Mouse (Mus musculus) forebrain, embryonic 11.5 days (tissue): ENCODE data around the gene Ace. TPM values are rescaled to one million over a fixed set of nuclear protein-coding genes. Genes with fewer than 3 reads are reported as not detected.

Experiments
- ATAC-seq: fragments of 200-750 bp; cut with Nextera tagmentation; replicated peaks from 2 replicates; pipeline ENCODE4 v1.8.0; 2017; ENCODE audit warnings: moderate TSS enrichment; ENCODE audit not compliant: low FRiP score
- DNase-seq: peaks from one replicate; pipeline ENCODE4 v3.0.0-alpha.2; 2017; ENCODE audit warnings: low spot score
- H3K27ac ChIP-seq: fragments of 300-500 bp; sonication (generic); 2 replicates; pipeline ENCODE4 v1.5.1; 2014; ENCODE audit warnings: low read depth, low read length
- H3K27me3 ChIP-seq: fragments of 300-500 bp; sonication (generic); 2 replicates; pipeline ENCODE4 v1.6.1; 2014; ENCODE audit warnings: mild to moderate bottlenecking, low read length, mixed read lengths; ENCODE audit not compliant: control insufficient read depth, insufficient read depth
- H3K36me3 ChIP-seq: fragments of 300-500 bp; sonication (generic); 2 replicates; pipeline ENCODE4 v1.6.1; 2014; ENCODE audit warnings: mild to moderate bottlenecking, low read length, moderate library complexity, mixed read lengths; ENCODE audit not compliant: control insufficient read depth, insufficient read depth
- H3K4me1 ChIP-seq: fragments of 300-500 bp; sonication (generic); replicated peaks from 2 replicates; pipeline ENCODE4 v1.6.1; 2014; ENCODE audit warnings: low read length, mixed read lengths; ENCODE audit not compliant: control insufficient read depth, insufficient read depth
- H3K4me2 ChIP-seq: fragments of 300-500 bp; sonication (generic); 2 replicates; pipeline ENCODE4 v1.6.1; 2014; ENCODE audit warnings: low read depth, mild to moderate bottlenecking, low read length, moderate library complexity, mixed read lengths; ENCODE audit not compliant: severe bottlenecking
- H3K4me3 ChIP-seq: fragments of 300-500 bp; sonication (generic); 2 replicates; pipeline ENCODE4 v1.5.1; 2014; ENCODE audit warnings: low read depth, low read length
- H3K9ac ChIP-seq: fragments of 300-500 bp; sonication (generic); 2 replicates; pipeline ENCODE4 v1.6.1; 2014; ENCODE audit warnings: low read length
- H3K9me3 ChIP-seq: fragments of 300-500 bp; sonication (generic); 2 replicates; pipeline ENCODE4 v1.6.1; 2016; ENCODE audit warnings: low read length, mixed read lengths; ENCODE audit not compliant: control insufficient read depth
- WGBS: fragments of 180-500 bp; shearing (Covaris S2); extraction: QIAGEN DNeasy Blood & Tissue Kit; methylation state at CpG from one replicate; pipeline ENCODE4 v1.1.7; 2014; 5-methylcytosine and 5-hydroxymethylcytosine counted together
- polyA plus RNA-seq: library from polyadenylated mRNA; unstranded; fragments of >200 nt; fragmentation: Nextera tagmentation; extraction: Ambion mirVana; gene quantifications from 2 replicates; pipeline ENCODE4 v1.2.1, GENCODE M21; 2014

The Ace gene
- polyA plus RNA-seq, 1 experiment from 2014 or later: 0.90 TPM

DNA sequence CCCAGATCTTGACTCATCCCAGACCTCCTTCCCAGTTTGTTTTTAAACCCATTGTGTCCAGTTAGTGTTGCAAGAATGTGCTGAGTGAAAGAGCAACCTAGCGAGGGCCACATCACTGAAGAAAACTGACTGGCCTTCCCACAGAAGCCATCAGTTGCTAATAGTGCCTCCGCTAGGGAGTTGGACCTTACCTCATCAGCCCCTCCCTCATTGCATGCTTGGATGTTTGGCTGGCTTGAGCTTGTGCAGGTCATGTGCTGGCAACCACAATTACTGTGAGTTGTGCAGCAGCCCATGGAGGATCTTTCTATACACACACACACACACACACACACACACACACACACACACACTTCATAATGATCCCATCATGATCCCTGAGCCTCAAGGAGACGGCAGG lies 36.4 kb upstream of the Ace start:
- Histone ChIP-seq H3K4me1 (no peaks in the 10 kb centered on the region), H3K27me3 (no peaks in the 10 kb centered on the region), H3K27ac (no peak overlapping the region), H3K9ac (no peak overlapping the region), H3K4me3 (no peak overlapping the region), H3K4me2 (no peak overlapping the region), H3K9me3 (no peaks in the 10 kb centered on the region), H3K36me3 (no peaks in the 10 kb centered on the region)
- peak; percentile 13 for DNase-seq
- no peak for ATAC-seq
- WGBS: 89% methylated on average over 3 of the region's 3 CpGs

- Histone ChIP-seq H3K4me3 (no peak overlapping the region), H3K27ac (no peak overlapping the region), H3K4me1 (0 out of 2 replicates have a peak, but pooled peaks cover 1% of the 10 kb centered on the region), H3K9ac (no peak overlapping the region), H3K27me3 (no peaks in the 10 kb centered on the region), H3K4me2 (no peak overlapping the region), H3K36me3 (no peaks in the 10 kb centered on the region), H3K9me3 (no peaks in the 10 kb centered on the region)
- ATAC-seq (no peak), DNase-seq (no peak)
- WGBS: 92% methylated on average over 8 of the region's 8 CpGs
Measured at GRCm38 (mm10) chr11:105933746-105934145, 34.0 kb upstream of the Ace start.

GRCm38 (mm10) chr11:105934303-105934711 lies 33.4 kb upstream of the Ace start:
- Histone ChIP-seq H3K36me3 (no peaks in the 10 kb centered on the region), H3K27ac (no peak overlapping the region)
- ATAC-seq: no peak

GRCm38 (mm10) chr11:105934816-105935215 lies 32.9 kb upstream of the Ace start:
- DNase-seq: peak; percentile 46
- no peak for ATAC-seq
- WGBS: 46% methylated on average over 6 of the region's 6 CpGs

More at GRCm38 (mm10) chr11:105934303-105934711, 33.4 kb upstream of the Ace start:
- H3K9ac ChIP-seq: no peak overlapping the region
- no peak overlapping the region for H3K4me2 ChIP-seq
- no peaks in the 10 kb centered on the region for H3K9me3 ChIP-seq
- H3K27me3 ChIP-seq: no peaks in the 10 kb centered on the region
- 80% methylated on average over 5 of the region's 5 CpGs for whole genome bisulfite sequencing
- H3K4me1 ChIP-seq: 0 out of 2 replicates have a peak, but pooled peaks cover 1% of the 10 kb centered on the region
- H3K4me3 ChIP-seq: no peak overlapping the region
- DNase-seq: no peak

GRCm38 (mm10) chr11:105935496-105935895 lies 32.2 kb upstream of the Ace start:
- WGBS: 89% methylated on average over 8 of the region's 8 CpGs
- Histone ChIP-seq H3K4me1 (0 out of 2 replicates have a peak, but pooled peaks cover 1% of the 10 kb centered on the region), H3K27ac (no peak overlapping the region)

More at GRCm38 (mm10) chr11:105934816-105935215, 32.9 kb upstream of the Ace start:
- no peak overlapping the region for H3K9ac ChIP-seq
- H3K27me3 ChIP-seq: no peaks in the 10 kb centered on the region
- H3K36me3 ChIP-seq: no peaks in the 10 kb centered on the region
- no peaks in the 10 kb centered on the region for H3K9me3 ChIP-seq
- H3K4me1 ChIP-seq: 0 out of 2 replicates have a peak, but pooled peaks cover 1% of the 10 kb centered on the region
- no peak overlapping the region for H3K4me3 ChIP-seq
- H3K27ac ChIP-seq: no peak overlapping the region
- H3K4me2 ChIP-seq: no peak overlapping the region

GRCm38 (mm10) chr11:105936200-105936599 lies 31.5 kb upstream of the Ace start:
- ATAC-seq: no peak
- WGBS: 90% methylated on average over 6 of the region's 6 CpGs

More at GRCm38 (mm10) chr11:105935496-105935895, 32.2 kb upstream of the Ace start:
- DNase-seq (no peak), ATAC-seq (no peak)
- Histone ChIP-seq H3K4me3 (no peak overlapping the region), H3K9me3 (no peaks in the 10 kb centered on the region), H3K9ac (no peak overlapping the region), H3K27me3 (no peaks in the 10 kb centered on the region), H3K4me2 (no peak overlapping the region), H3K36me3 (no peaks in the 10 kb centered on the region)

DNA sequence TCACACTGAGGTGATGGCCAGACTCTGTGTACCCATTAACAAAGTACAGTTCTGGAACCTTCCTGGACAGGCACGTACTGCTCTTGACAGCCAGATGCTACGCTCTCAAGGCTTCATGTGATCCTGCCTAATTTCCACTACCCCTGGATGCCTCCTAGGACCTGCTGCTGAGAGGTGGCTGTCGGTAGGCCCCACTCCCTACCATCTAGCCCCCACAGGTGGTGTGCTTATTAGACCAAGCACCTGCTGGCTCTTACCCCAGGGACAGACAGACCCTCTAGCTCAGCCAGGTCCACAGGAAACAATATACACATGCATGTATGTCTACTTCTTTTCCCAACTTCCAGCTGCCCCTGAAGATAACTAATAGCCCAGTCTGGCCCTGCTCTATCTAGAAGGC lies 30.8 kb upstream of the Ace start:
- Histone ChIP-seq H3K9me3 (no peaks in the 10 kb centered on the region), H3K27ac (no peak overlapping the region), H3K4me1 (0 out of 2 replicates have a peak, but pooled peaks cover 1% of the 10 kb centered on the region), H3K36me3 (no peaks in the 10 kb centered on the region), H3K27me3 (no peaks in the 10 kb centered on the region), H3K4me2 (no peak overlapping the region), H3K9ac (no peak overlapping the region), H3K4me3 (no peak overlapping the region)
- ATAC-seq (no peak), DNase-seq (no peak)
- 94% methylated on average over 3 of the region's 3 CpGs for WGBS

More at GRCm38 (mm10) chr11:105936200-105936599, 31.5 kb upstream of the Ace start:
- Histone ChIP-seq H3K27me3 (no peaks in the 10 kb centered on the region), H3K9ac (no peak overlapping the region), H3K4me1 (0 out of 2 replicates have a peak, but pooled peaks cover 1% of the 10 kb centered on the region), H3K27ac (no peak overlapping the region), H3K4me3 (no peak overlapping the region), H3K4me2 (no peak overlapping the region), H3K9me3 (no peaks in the 10 kb centered on the region), H3K36me3 (no peaks in the 10 kb centered on the region)
- no peak for DNase-seq

GRCm38 (mm10) chr11:105938771-105939170 lies 29.0 kb upstream of the Ace start:
- DNase-seq (peak; percentile 51), ATAC-seq (no peak)
- Histone ChIP-seq H3K9ac (no peak overlapping the region), H3K27ac (no peak overlapping the region), H3K4me3 (no peak overlapping the region), H3K4me2 (no peak overlapping the region), H3K9me3 (no peaks in the 10 kb centered on the region), H3K36me3 (no peaks in the 10 kb centered on the region), H3K4me1 (0 out of 2 replicates have a peak, but pooled peaks cover 1% of the 10 kb centered on the region), H3K27me3 (no peaks in the 10 kb centered on the region)
- WGBS: 59% methylated on average over 9 of the region's 9 CpGs

- H3K27ac ChIP-seq: no peak overlapping the region
- no peak overlapping the region for H3K9ac ChIP-seq
- no peak overlapping the region for H3K4me3 ChIP-seq
- DNase-seq (no peak), ATAC-seq (no peak)
- no peaks in the 10 kb centered on the region for H3K9me3 ChIP-seq
- no peaks in the 10 kb centered on the region for H3K36me3 ChIP-seq
- no peaks in the 10 kb centered on the region for H3K27me3 ChIP-seq
- 0 out of 2 replicates have a peak, but pooled peaks cover 4% of the 10 kb centered on the region for H3K4me1 ChIP-seq
- WGBS: 67% methylated on average over 8 of the region's 8 CpGs
- H3K4me2 ChIP-seq: no peak overlapping the region
Measured at GRCm38 (mm10) chr11:105941973-105942372, 25.8 kb upstream of the Ace start.
